Mouse (Mus musculus): ENCODE results near the gene Pbld1. TPM values are rescaled to one million over a fixed set of nuclear protein-coding genes. Genes with fewer than 3 reads are reported as not detected.

Pbld1 gene
- polyA plus RNA-seq, 1 experiment from 2014 or later, result 1.2 TPM

DNA sequence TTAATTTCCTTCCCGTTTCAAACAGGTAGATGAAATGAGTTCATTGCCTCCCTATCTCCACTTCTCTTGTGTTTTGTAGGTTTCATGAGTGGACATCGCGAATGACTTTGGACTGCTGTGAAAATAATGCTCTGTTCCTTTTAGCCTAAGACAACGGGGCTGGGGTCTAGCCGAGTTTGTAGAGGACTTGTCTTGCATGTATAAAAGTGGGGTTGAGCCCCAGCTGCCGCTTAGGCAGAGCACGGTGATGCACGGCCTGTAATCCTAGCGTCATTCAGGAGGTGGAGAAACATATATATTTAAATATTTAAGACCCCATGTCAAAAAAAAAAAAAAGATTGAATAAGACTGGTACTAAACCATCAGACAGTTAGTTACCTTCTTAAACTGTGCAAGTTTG lies 40.7 kb downstream of the Pbld1 start:
- Histone ChIP-seq H3K4me1 (replicated peaks; ENCODE audit: control insufficient read depth, insufficient read depth) (0 out of 2 replicates have a peak, but pooled peaks cover 2% of the 10 kb centered on the region), H3K9me3 (ENCODE audit: control insufficient read depth, low read length) (no peaks in the 10 kb centered on the region), H3K36me3 (ENCODE audit: control insufficient read depth, insufficient read depth, low read length) (no peaks in the 10 kb centered on the region), H3K9ac (ENCODE audit: low read length) (peak overlapping the region; percentile 58; the same call in 1 of the 2 replicates), H3K4me3 (ENCODE audit: low read depth, low read length) (peak overlapping the region; percentile 51), H3K4me2 (replicated peaks; ENCODE audit: low read depth) (peak overlapping the region; percentile 90), H3K27ac (replicated peaks) (no peak overlapping the region), H3K27me3 (ENCODE audit: control insufficient read depth, insufficient read depth, low read length) (no peaks in the 10 kb centered on the region)
- WGBS, result 25% methylated on average over 9 of the region's 9 CpGs
- ATAC-seq (ENCODE audit: low FRiP score, low TSS enrichment) (no peak), DNase-seq (ENCODE audit: low spot score) (no peak)
- TF ChIP-seq EP300 (optimal IDR thresholded peaks at IDR 0.05) (no peak), CTCF (IDR thresholded peaks at IDR 0.05; ENCODE audit: low read depth) (no peak)

DNA sequence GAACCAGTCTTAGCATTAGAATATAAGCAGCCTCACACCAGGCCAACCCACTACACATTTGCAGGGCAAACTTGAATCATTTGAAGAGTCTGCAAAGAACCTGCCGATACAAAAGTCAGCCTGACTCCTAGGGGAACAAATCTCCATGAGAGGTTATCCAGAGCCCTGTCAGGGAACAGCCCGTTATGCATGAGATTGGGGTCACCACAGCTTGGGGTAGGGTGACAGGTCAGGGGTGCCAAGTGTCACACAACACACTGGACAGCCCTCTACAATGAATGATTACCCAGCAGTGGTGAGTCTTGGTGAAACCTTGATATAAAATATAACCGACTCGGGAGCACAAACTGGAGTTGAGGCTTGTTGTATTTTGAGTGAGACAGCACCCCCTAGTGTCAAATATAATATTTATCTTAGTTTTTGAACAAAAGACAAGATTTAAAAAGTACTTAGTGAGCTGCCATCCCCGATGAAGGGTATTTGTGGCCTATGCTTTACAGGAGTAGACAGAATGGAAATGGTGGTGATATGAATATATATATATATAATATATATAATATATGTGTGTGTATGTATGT lies 53.2 kb downstream of the Pbld1 start:
- no peak overlapping the region for H3K9ac ChIP-seq (ENCODE audit: low read length)
- 36% methylated on average over 5 of the region's 5 CpGs for WGBS
- H3K27ac ChIP-seq (replicated peaks), result no peak overlapping the region
- no peaks in the 10 kb centered on the region for H3K9me3 ChIP-seq (ENCODE audit: control insufficient read depth, low read length)
- no peaks in the 10 kb centered on the region for H3K27me3 ChIP-seq (ENCODE audit: control insufficient read depth, insufficient read depth, low read length)
- TF ChIP-seq EP300 (optimal IDR thresholded peaks at IDR 0.05) (no peak), CTCF (IDR thresholded peaks at IDR 0.05; ENCODE audit: low read depth) (peak; percentile 64)
- no peaks in the 10 kb centered on the region for H3K36me3 ChIP-seq (ENCODE audit: control insufficient read depth, insufficient read depth, low read length)
- ATAC-seq (ENCODE audit: low FRiP score, low TSS enrichment) (no peak), DNase-seq (ENCODE audit: low spot score) (no peak)
- no peaks in the 10 kb centered on the region for H3K4me1 ChIP-seq (replicated peaks; ENCODE audit: control insufficient read depth, insufficient read depth)
- no peak overlapping the region for H3K4me2 ChIP-seq (replicated peaks; ENCODE audit: low read depth)
- no peak overlapping the region for H3K4me3 ChIP-seq (ENCODE audit: low read depth, low read length)

DNA sequence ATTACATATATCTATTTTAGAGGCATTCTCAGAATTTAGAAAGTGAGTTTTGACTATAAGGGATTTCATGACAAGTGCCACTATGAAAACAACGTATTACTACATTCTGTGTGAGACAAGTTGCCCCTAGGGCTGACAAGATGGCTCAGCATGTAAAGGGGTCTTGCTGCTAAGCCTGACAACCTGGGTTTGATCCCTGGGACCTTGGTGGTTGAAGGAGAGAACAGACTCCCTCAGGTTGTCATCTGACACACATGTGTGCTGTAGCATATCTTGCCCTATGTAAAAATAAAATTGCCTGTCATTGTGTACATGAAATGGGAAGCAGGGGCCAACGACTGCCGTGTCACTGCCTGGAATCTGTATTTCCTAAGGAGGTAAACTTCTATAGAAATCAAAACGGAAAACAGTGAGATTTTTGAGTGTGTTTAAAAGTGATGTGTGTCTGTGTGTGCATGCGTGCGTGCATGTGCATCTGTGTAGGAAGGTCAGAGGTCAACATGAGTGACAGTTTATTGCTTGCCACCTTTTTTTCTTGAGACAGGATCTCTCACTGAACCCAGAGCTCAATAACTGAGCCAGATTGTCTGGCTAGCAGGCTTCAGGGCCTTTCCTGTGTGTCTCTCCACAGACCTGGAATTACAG lies 53.9 kb downstream of the Pbld1 start:
- H3K9me3 ChIP-seq (ENCODE audit: control insufficient read depth, low read length), result no peaks in the 10 kb centered on the region
- DNase-seq (ENCODE audit: low spot score) (no peak), ATAC-seq (ENCODE audit: low FRiP score, low TSS enrichment) (no peak)
- H3K36me3 ChIP-seq (ENCODE audit: control insufficient read depth, insufficient read depth, low read length), result no peaks in the 10 kb centered on the region
- no peaks in the 10 kb centered on the region for H3K27me3 ChIP-seq (ENCODE audit: control insufficient read depth, insufficient read depth, low read length)
- H3K4me3 ChIP-seq (ENCODE audit: low read depth, low read length), result no peak overlapping the region
- no peaks in the 10 kb centered on the region for H3K4me1 ChIP-seq (replicated peaks; ENCODE audit: control insufficient read depth, insufficient read depth)
- H3K27ac ChIP-seq (replicated peaks), result no peak overlapping the region
- WGBS, result 88% methylated on average over 6 of the region's 6 CpGs
- TF ChIP-seq EP300 (optimal IDR thresholded peaks at IDR 0.05) (no peak), CTCF (IDR thresholded peaks at IDR 0.05; ENCODE audit: low read depth) (no peak)
- H3K9ac ChIP-seq (ENCODE audit: low read length), result no peak overlapping the region
- H3K4me2 ChIP-seq (replicated peaks; ENCODE audit: low read depth), result no peak overlapping the region

DNA sequence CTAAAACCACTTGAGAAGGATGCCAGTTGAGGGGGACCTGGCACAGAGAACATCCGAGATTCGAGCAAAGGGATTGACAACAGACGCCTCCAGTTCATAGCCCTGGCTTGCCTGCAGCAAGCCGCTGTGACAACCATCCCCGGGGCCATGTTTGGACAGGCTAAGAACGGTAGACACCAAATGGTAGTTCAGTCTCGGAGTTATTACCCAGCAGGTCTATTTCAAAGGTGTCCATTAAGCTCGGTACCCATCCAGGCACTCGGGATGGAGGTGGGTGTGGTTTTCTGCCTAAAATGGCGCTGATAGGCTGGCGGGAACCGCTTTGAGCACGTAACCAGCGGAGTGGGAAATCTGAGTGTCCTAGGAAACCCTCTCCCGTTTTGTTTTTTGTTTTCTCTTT lies 55.9 kb downstream of the Pbld1 start:
- no peak for DNase-seq (ENCODE audit: low spot score)

DNA sequence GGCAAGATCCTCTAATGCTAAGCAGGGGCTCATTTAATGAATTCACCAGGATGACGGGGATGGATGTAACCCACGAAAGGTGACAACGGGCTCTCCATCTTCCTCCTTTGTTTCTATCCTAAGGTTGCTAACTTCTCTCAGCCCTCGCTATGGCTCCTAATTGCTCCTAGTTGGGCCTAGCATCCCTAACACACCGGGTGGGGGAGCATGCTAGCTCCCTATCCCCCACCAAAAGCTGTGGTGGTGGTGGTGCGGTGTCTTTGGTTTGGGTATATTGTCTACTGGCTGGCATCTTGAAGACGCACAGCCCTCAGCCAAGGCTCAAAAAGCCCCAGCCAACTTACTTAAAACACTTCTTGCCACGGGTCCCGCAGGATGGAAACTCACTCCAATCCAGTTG lies 56.4 kb downstream of the Pbld1 start:
- DNase-seq (ENCODE audit: low spot score) (no peak), ATAC-seq (ENCODE audit: low FRiP score, low TSS enrichment) (no peak)
- Histone ChIP-seq H3K27ac (replicated peaks) (no peak overlapping the region), H3K36me3 (ENCODE audit: control insufficient read depth, insufficient read depth, low read length) (no peaks in the 10 kb centered on the region), H3K4me2 (replicated peaks; ENCODE audit: low read depth) (no peak overlapping the region), H3K4me3 (ENCODE audit: low read depth, low read length) (no peak overlapping the region), H3K4me1 (replicated peaks; ENCODE audit: control insufficient read depth, insufficient read depth) (no peaks in the 10 kb centered on the region), H3K27me3 (ENCODE audit: control insufficient read depth, insufficient read depth, low read length) (no peaks in the 10 kb centered on the region), H3K9me3 (ENCODE audit: control insufficient read depth, low read length) (no peaks in the 10 kb centered on the region), H3K9ac (ENCODE audit: low read length) (no peak overlapping the region)
- 93% methylated on average over 9 of the region's 9 CpGs for WGBS
- TF ChIP-seq EP300 (optimal IDR thresholded peaks at IDR 0.05) (no peak), CTCF (IDR thresholded peaks at IDR 0.05; ENCODE audit: low read depth) (no peak)

More for the DNA sequence above, 55.9 kb downstream of the Pbld1 start:
- Histone ChIP-seq H3K27me3 (ENCODE audit: control insufficient read depth, insufficient read depth, low read length) (no peaks in the 10 kb centered on the region), H3K9ac (ENCODE audit: low read length) (no peak overlapping the region), H3K4me2 (replicated peaks; ENCODE audit: low read depth) (no peak overlapping the region), H3K36me3 (ENCODE audit: control insufficient read depth, insufficient read depth, low read length) (no peaks in the 10 kb centered on the region), H3K4me1 (replicated peaks; ENCODE audit: control insufficient read depth, insufficient read depth) (no peaks in the 10 kb centered on the region), H3K4me3 (ENCODE audit: low read depth, low read length) (no peak overlapping the region), H3K27ac (replicated peaks) (no peak overlapping the region), H3K9me3 (ENCODE audit: control insufficient read depth, low read length) (no peaks in the 10 kb centered on the region)
- 92% methylated on average over 15 of the region's 15 CpGs for WGBS
- TF ChIP-seq CTCF (IDR thresholded peaks at IDR 0.05; ENCODE audit: low read depth) (no peak), EP300 (optimal IDR thresholded peaks at IDR 0.05) (no peak)
- no peak for ATAC-seq (ENCODE audit: low FRiP score, low TSS enrichment)

DNA sequence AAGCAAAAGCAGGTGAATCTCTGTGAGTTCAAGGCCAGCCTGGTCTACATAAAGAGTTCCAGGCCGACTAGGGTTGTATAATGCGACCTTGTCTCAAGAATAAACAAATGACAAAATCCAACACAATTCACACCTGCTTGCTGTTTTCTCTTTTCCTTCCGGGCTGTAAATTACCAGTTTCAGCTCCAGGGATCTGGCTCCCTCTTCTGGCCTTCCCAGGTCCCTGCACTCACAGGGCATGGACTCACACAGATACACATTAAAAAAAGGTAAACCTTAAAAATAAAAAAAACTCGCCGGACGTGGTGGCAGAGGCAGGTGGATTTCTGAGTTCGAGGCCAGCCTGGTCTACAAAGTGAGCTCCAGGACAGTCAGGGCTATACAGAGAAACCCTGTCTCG lies 57.6 kb downstream of the Pbld1 start:
- Histone ChIP-seq H3K4me1 (replicated peaks; ENCODE audit: control insufficient read depth, insufficient read depth) (no peaks in the 10 kb centered on the region), H3K9me3 (ENCODE audit: control insufficient read depth, low read length) (no peaks in the 10 kb centered on the region), H3K27ac (replicated peaks) (no peak overlapping the region), H3K9ac (ENCODE audit: low read length) (no peak overlapping the region), H3K27me3 (ENCODE audit: control insufficient read depth, insufficient read depth, low read length) (no peaks in the 10 kb centered on the region), H3K36me3 (ENCODE audit: control insufficient read depth, insufficient read depth, low read length) (no peaks in the 10 kb centered on the region), H3K4me2 (replicated peaks; ENCODE audit: low read depth) (no peak overlapping the region), H3K4me3 (ENCODE audit: low read depth, low read length) (no peak overlapping the region)
- no peak for TF ChIP-seq EP300 (optimal IDR thresholded peaks at IDR 0.05)
- peak; percentile 23 for TF ChIP-seq CTCF (IDR thresholded peaks at IDR 0.05; ENCODE audit: low read depth)
- DNase-seq (ENCODE audit: low spot score) (no peak), ATAC-seq (ENCODE audit: low FRiP score, low TSS enrichment) (no peak)
- 94% methylated on average over 8 of the region's 8 CpGs for WGBS

Data from stomach, postnatal 0 days (tissue).